Mouse (Mus musculus) frontal cortex, postnatal 10 days (tissue): Measurements from ENCODE around the gene Runx3.

Experiments used
- DNase-seq, 2 experiments: peaks; one replicate each; pipeline ENCODE4 v3.0.0; 2022; ENCODE audit warnings: low spot score in 2 of 2, mixed read lengths in 1 of 2

Runx3 gene

DNA sequence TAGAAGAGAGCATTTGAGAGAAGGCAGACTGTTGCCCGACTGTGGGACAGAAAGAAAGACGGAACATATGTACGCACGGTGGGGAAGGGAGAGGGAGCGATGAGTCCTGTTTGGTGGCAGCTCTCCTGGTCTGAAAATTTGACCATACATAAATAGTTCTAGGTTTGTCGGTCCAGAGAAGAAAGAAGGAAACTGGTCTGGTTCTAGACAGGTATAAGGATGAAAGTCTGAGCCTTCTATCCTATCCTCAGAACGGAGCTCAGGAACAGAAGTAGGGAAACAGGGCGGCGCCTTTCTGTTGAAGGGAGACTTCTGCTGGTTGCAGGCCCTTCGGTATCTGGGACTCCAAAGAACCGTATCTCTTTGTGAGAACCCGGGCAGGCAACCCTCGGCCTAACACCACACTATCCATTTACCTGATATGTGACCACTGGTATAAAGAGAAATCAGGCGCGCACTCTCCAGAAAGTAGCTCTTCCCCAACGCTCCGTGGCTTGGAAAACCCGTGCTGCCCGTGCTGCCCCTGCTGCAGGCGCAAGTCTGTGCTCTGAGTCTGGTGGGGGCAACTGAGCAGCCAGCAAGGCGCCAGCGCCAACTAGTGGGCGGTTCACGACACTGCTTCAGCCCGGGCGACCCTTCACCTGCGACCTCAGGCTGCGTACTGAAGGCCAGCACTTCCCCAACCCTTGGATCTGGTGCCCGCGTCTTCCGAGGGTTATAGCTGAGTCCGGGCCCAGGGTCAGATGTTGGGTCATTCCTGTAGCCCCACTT is 29.8 kb downstream of the Runx3 start:
- DNase-seq = peak in 1 of 2 experiments; percentile 62

- no peak for DNase-seq
Measured at GRCm38 (mm10) chr4:135151111-135151987, 30.9 kb downstream of the Runx3 start.

DNA sequence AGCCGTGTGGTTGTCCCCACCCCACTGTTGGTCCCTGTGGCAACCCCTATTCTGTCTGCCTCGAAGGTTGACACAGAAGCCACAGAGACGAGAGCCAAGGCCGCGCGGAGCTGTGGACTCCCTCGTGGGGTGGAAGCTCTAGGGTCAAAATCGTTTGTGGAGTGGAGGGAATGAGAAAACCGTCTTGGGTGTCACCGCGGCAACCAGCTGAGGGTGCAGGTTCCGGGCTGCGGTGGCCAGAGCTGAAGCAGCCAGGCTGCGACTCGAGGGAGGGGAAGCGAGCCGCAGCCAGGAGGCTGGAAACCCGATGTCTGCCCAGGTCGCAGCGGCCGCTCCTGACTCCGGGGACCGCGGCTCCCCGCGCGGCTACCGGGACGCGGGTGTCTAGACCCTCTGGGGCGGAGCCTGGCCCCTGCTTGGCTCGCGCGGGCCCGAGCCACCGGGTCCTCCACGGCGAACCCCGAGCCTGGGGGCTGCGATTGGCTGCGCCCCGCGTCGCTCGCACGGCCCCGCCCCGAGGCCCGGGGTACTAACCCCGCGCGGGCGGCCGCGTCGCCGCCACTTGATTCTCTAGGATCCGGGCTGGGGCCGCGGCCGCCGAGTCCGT is 31.6 kb downstream of the Runx3 start:
- DNase-seq = no peak

DNA sequence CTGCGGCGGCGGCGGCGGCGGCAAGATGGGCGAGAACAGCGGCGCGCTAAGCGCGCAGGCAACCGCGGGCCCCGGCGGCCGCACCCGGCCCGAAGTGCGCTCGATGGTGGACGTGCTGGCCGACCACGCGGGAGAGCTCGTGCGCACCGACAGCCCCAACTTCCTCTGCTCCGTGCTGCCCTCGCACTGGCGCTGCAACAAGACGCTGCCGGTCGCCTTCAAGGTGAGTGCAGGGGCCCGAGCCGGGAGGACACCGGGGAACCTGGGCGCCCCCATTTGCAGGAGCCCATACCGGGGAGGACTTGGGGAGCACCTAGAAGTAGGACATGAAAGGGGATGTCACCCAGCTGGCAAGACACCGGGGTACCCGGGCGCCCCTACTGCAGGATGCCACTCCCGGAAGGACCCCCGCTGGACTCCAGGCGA is 32.4 kb downstream of the Runx3 start:
- DNase-seq = no peak

- no peak for DNase-seq
Measured at GRCm38 (mm10) chr4:135153260-135154088, 33.0 kb downstream of the Runx3 start.

DNA sequence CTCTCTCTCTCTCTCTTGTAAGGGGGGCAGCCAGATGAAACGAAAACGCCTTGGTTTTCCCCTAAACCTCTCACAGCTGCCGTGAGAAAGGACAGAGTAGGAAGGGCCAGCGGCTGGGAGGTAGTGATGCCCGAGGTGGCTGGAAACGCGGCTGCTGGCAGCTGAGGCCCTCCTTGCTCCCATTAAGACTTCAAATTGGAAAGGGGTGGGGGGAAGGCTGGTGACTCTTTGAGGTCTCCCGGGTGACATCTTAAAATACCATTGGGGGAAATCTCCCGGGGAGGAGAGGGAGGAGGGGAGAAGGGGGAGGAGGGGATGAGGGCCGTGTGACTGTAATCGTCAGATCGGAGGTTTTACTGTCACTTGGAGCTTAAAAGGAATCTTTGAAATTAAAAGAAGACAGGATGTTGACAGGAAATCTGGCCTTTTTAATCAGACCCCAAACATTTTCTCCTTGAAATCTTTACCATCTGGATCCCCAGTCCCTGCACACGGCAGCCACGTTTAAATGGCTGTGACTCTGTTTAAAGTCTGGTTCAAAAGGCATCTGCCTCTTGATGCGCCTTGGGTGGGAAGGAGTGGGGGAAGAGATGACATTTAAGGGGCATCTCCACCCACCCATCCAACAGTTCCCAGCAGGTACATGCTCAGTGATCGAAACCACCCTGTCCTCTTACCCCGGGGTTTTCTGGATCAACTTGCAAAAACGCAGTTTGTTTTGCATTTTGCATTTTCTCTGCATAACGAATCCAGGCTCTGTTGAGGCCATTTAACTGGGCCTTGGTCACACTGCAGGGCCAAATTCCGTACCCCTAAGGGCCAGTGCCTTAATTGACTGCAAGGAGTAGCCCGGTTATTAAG is 33.9 kb downstream of the Runx3 start:
- DNase-seq = no peak

DNA sequence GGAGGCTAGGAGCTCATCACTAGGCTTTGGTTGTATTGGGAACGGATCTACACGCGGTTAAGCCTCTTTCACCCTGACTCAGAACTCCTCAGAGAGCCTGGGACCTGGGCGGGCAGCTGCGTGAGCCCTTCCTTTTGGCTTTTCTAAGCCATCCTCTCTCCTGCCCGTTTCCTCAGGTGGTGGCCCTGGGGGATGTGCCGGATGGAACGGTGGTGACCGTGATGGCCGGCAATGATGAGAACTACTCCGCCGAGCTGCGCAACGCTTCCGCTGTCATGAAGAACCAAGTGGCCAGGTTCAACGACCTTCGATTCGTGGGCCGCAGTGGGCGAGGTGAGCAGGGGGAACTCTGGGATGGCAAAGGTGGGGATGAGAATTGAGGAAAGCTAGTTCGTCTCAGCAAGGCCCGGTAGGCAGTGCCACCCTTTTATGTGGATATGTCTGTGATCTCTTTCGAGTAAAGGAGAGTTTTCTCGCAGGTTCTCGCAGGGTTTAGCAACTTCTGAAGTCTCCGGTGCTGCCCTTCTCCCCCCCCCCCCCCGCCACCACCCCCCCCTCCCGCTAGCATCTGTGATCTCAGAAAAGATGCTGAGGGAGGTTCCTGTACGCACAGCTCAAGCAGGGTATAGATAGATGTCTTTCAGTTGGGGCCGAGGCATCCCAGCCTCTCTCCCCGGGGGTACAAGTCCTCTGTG is 34.8 kb downstream of the Runx3 start:
- DNase-seq = no peak

GRCm38 (mm10) chr4:135155805-135156469 is 35.5 kb downstream of the Runx3 start:
- DNase-seq = no peak

DNA sequence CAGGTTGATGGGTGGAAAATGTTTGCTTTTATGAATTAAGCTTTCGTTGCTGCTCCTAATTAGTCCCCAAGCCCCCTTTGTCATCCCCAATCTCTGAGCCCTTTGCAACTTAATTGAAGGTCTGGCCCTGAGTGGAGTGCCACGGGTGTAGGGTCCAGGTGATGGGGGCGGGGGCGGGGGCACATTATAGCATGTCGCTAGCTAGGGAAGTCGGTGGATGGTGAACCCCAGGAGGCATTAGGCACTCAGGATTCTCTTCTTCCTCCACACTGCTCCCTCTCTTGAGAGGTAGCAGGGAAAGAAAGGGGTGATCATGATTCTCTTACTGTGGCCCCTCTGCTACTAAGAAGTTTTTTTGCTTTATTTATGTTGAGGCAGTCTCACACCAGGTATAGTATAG is 36.1 kb downstream of the Runx3 start:
- DNase-seq = no peak

- no peak for DNase-seq
Measured at GRCm38 (mm10) chr4:135157329-135157728, 36.9 kb downstream of the Runx3 start.

DNA sequence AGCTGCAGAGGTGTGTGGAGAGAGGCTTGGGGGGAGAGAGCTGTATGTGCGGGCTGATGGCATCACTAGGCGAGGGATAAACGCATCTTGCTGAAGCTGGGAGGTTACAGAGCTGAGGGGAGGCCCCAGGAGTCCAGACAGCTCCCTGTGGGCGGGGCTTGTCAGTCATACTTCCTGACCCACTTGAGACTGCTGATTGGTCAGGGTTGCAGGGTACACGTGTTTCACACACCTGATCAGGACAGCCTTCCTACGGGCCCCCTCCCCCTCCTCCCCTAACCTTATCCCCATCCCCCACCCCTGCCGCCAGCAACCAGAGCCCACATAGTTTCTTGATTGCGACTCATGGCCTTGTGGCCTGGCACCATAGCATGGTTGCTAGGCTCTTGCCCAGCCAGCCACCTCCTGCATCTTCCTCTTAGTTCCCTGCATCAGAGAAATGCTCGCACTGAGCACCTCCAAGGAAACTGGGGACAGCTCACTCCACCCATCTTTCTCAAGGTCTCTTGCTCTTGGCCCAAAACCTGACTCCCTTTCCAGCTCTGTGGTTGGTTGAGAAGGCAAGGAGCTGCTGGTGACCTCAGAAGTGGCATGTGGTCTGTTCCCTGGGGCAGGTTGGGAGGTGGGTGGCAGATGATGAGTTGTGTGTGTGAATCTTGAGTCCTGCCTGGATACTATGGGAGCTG is 38.4 kb downstream of the Runx3 start:
- no peak for DNase-seq

DNA sequence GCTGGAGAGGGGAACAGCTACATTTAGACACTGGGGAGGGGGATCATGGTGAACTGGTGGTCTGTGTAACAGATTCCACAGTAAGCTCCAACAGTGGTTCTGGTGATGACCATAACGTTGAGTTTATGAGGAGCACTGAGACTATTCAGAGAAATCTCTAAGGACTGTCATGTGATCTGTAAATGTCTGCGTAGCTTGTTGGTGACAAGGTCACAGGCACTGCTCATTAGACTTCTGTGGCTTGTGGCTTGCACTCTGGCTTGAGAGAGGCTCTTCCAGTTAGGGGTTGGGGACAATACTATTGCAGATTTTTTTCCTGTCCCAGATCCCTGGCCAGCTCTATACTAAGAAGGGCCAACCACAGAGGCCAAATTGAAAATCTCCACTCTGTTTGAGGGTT is 39.2 kb downstream of the Runx3 start:
- DNase-seq = no peak

GRCm38 (mm10) chr4:135160168-135160567 is 39.7 kb downstream of the Runx3 start:
- no peak for DNase-seq

DNA sequence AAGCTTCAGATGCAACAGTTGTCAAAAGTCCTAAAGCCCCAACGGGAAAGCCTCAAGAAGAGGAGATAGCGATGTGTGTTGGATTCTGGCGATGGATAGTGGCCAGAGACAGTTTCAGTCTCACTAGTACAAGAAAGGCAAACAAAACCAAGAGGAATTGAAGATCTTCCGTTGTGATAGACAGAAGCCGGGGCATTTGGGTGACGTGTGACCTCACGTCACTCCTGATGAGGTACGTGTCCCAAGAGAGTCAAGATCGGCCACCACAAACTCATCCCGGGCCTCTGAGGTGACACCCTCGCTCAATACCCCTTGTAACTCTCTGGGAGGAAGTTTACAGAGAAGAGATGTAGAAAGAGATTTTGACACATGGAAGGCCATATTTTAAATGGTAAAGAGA is 41.0 kb downstream of the Runx3 start:
- DNase-seq = no peak

- no peak for DNase-seq
Measured at GRCm38 (mm10) chr4:135165761-135166160, 45.3 kb downstream of the Runx3 start.

- peak in 1 of 2 experiments; percentile 27 for DNase-seq
Measured at GRCm38 (mm10) chr4:135166413-135167225, 46.2 kb downstream of the Runx3 start.

DNA sequence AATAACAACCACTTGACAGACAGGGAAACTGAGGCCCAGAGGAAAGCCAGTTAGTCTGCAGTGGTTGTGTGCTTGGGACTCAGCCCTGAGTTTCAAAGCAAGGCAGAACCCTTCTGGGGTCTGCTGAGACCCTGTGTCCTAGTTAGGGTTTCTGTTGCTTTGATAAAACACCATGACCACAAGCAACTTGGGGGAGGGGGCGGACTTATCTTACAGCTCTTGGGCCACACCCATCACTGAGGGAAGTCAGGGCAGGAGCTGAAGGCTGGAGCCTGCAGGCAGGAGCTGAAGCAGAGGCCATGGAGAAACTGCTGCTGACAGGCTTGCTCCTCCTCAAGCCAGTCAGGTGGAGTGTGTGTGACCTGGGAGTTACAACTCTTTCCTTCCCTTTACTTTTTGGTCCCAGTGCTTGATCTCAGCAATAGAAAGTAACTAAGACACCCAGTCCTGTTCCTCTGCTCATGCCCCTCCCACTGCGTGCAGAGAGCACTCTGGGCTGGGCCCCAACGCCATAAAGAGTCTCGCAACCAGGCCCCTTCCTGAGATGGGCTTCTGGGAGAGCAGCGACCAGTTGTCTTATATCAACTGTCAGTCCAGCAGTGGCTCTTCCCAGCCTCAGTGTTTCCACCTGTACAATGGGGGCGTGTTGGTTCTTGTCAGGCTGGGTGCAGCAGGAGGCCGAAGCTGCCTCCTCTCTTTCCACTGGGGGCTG is 47.5 kb downstream of the Runx3 start:
- DNase-seq = no peak
